Mouse (Mus musculus): ENCODE data around the gene Epm2a.

DNA sequence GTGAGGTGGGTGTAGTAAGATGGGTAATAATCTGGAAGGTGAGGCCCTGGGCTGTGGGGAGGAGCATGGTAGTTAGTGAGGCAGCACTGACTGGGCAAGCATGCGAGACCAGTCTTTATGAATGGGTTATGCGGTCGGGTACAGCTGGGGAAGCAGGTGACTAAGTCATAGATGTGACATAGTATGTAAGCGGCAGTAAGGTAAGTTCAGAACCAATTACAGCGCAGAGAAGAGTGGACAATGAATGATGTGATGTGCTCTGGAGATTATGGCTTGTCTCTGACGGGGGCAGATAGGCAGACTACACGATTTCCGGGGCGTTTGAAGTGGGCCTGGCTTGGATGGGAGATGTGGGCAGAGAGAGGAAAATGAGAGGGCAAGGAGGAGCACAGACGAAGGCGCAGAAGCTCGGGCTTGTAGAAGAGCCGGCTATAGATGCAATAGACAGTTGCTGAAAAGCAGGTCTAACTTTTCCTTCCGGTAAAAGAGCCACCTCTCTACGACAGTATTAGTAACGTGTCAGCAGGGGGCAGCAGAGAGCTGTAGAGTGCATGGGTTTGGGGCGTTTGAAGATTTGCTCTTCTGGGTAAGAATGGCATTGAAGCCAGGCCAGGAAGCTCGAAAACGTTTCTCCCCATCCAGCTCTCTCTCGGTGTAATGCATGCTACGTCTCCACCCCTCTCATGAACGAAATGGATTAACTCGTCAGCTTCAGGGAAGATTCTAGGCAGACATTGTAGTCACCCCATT lies 106.5 kb downstream of the Epm2a start:
- TF ChIP-seq POLR2A (IDR thresholded peaks at IDR 0.05; ENCODE audit: borderline replicate concordance, insufficient read depth, low read length) (no peak), CTCF (IDR thresholded peaks at IDR 0.05; ENCODE audit: borderline replicate concordance, insufficient read depth, low read depth, low read length) (peak; percentile 81)
